Mouse (Mus musculus): Measurements from ENCODE around the gene Dock10.

GRCm38 (mm10) chr1:80603081-80603480 lies 155.2 kb downstream of the Dock10 start:
- no peak for TF ChIP-seq CTCF (IDR thresholded peaks at IDR 0.05; ENCODE audit: low read depth, low read length)
- no peak for TF ChIP-seq POLR2A (IDR thresholded peaks at IDR 0.05; ENCODE audit: borderline replicate concordance, low read depth, low read length)

All from bone marrow macrophage, adult 2 months (primary cell).